Mouse (Mus musculus): ENCODE data around the gene Kprp.

DNA sequence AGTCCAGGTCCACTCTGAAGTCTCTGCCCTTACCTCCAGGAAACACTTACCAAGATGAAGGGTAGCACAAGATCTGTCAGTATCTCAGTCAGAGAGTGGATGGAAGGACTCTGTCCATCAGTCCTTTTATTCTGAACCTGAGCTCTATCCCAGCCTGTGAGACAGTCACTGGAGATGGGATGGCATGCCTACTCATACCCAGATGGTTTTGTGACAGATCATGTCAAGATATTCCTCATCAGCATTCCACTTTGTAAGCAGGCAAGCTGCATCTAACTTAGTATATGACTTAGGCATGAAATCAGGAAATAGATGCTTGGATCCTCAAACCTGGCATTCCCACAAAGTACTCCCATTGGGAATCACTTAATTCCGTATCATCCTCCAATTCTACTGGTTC, 48.2 kb downstream of the Kprp start, which contains the start of gene Lce1i:
- TF ChIP-seq POLR2A (IDR thresholded peaks at IDR 0.05; ENCODE audit: insufficient read depth, low read depth, low read length) (no peak), CTCF (IDR thresholded peaks at IDR 0.05) (no peak)

Measured in heart, adult 2 months (tissue).